Mouse (Mus musculus) heart, embryonic 15.5 days (tissue): ENCODE measurements at regions not wholly inside any gene's neighbourhood (a gene's known extent, or its start where the extent isn't known, plus 50 kb on each side); places are given as distances from the start of the nearest gene placed in this dataset.

Experiments used
- ATAC-seq: fragments of 200-750 bp; cut with Nextera tagmentation; replicated peaks from 2 replicates; pipeline ENCODE4 v1.8.0; 2017; ENCODE audit warnings: low read depth, moderate TSS enrichment; ENCODE audit not compliant: insufficient number of reproducible peaks, insufficient read depth, low FRiP score
- H3K27ac ChIP-seq: fragments of 300-500 bp; sonication (generic); 2 replicates; pipeline ENCODE4 v1.5.1; 2015; ENCODE audit warnings: mild to moderate bottlenecking, inconsistent platforms
- H3K27me3 ChIP-seq: fragments of 300-500 bp; sonication (generic); 2 replicates; pipeline ENCODE4 v1.6.1; 2015; ENCODE audit warnings: inconsistent platforms
- H3K36me3 ChIP-seq: fragments of 300-500 bp; sonication (generic); 2 replicates; pipeline ENCODE4 v1.6.1; 2015; ENCODE audit warnings: mild to moderate bottlenecking, inconsistent platforms
- H3K4me1 ChIP-seq: fragments of 300-500 bp; sonication (generic); replicated peaks from 2 replicates; pipeline ENCODE4 v1.6.1; 2015; ENCODE audit warnings: inconsistent platforms
- H3K4me2 ChIP-seq: fragments of 300-500 bp; sonication (generic); 2 replicates; pipeline ENCODE4 v1.6.1; 2015; ENCODE audit warnings: inconsistent platforms, mild to moderate bottlenecking, moderate library complexity
- H3K4me3 ChIP-seq: fragments of 300-500 bp; sonication (generic); 2 replicates; pipeline ENCODE4 v1.5.1; 2015; ENCODE audit warnings: mild to moderate bottlenecking, inconsistent platforms
- H3K9ac ChIP-seq: fragments of 300-500 bp; sonication (generic); 2 replicates; pipeline ENCODE4 v1.6.1; 2015; ENCODE audit warnings: mild to moderate bottlenecking, inconsistent platforms
- H3K9me3 ChIP-seq: fragments of 300-500 bp; sonication (generic); replicated peaks from 2 replicates; pipeline ENCODE4 v1.6.1; 2016; ENCODE audit warnings: inconsistent platforms
- WGBS: fragments of 180-500 bp; shearing (Covaris S2); methylation state at CpG from one replicate; pipeline ENCODE4 v1.1.7; 2015; ENCODE audit warnings: mixed read lengths; 5-methylcytosine and 5-hydroxymethylcytosine counted together

GRCm38 (mm10) chr13:55985396-55985795 is 149.4 kb upstream of the Pitx1 start:
- no peak for ATAC-seq
- H3K27me3 ChIP-seq = peaks cover 43% of the 10 kb centered on the region
- H3K36me3 ChIP-seq = no peaks in the 10 kb centered on the region
- no peak overlapping the region for H3K4me3 ChIP-seq
- no peak overlapping the region for H3K9ac ChIP-seq
- WGBS = 26% methylated on average over 10 of the region's 10 CpGs
- no peaks in the 10 kb centered on the region for H3K9me3 ChIP-seq
- H3K4me2 ChIP-seq = no peak overlapping the region
- H3K4me1 ChIP-seq = 0 out of 2 replicates have a peak, but pooled peaks cover 4% of the 10 kb centered on the region
- H3K27ac ChIP-seq = 0 out of 2 replicates have a peak overlapping the region, but pooled peaks have one; percentile 16

GRCm38 (mm10) chr13:55984772-55985171 is 148.8 kb upstream of the Pitx1 start:
- ATAC-seq = no peak
- Histone ChIP-seq H3K4me1 (0 out of 2 replicates have a peak, but pooled peaks cover 4% of the 10 kb centered on the region), H3K4me3 (no peak overlapping the region), H3K9ac (no peak overlapping the region), H3K9me3 (no peaks in the 10 kb centered on the region), H3K27me3 (peaks cover 43% of the 10 kb centered on the region), H3K4me2 (no peak overlapping the region), H3K27ac (no peak overlapping the region), H3K36me3 (no peaks in the 10 kb centered on the region)
- WGBS = 61% methylated on average over 6 of the region's 6 CpGs

DNA sequence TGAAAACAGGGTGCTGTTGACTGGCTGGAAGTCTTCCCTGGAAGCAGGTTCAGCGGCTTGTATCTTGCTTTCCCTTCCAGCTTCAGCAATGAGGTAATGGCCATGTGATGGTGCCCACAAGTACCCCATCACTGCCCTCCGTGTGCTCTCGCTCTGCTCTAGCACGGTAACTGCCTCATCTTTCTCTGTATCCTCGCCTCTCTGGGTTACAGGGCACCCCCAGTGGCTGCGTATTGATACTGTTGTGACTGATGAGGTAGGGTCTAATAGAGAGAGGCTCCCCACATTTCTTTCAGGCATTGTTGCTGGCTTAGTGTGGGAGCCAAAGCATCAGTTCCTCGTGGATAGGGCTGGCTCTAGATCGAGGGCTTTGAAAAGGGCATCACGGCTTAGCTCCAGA is 147.9 kb upstream of the Pitx1 start:
- 50% methylated on average over 9 of the region's 9 CpGs for WGBS
- no peak overlapping the region for H3K9ac ChIP-seq
- ATAC-seq = no peak
- no peak overlapping the region for H3K4me2 ChIP-seq
- no peak overlapping the region for H3K27ac ChIP-seq
- no peaks in the 10 kb centered on the region for H3K9me3 ChIP-seq
- H3K27me3 ChIP-seq = peaks cover 43% of the 10 kb centered on the region
- 0 out of 2 replicates have a peak, but pooled peaks cover 4% of the 10 kb centered on the region for H3K4me1 ChIP-seq
- no peak overlapping the region for H3K4me3 ChIP-seq
- no peaks in the 10 kb centered on the region for H3K36me3 ChIP-seq

GRCm38 (mm10) chr13:55981041-55981440 is 145.0 kb upstream of the Pitx1 start:
- H3K36me3 ChIP-seq = no peaks in the 10 kb centered on the region
- H3K27me3 ChIP-seq = peaks cover 34% of the 10 kb centered on the region
- peaks cover 18% of the 10 kb centered on the region for H3K4me1 ChIP-seq
- H3K4me3 ChIP-seq = no peak overlapping the region
- no peak overlapping the region for H3K27ac ChIP-seq
- ATAC-seq = no peak
- no peak overlapping the region for H3K4me2 ChIP-seq
- no peak overlapping the region for H3K9ac ChIP-seq
- WGBS = 59% methylated on average over 6 of the region's 6 CpGs
- no peaks in the 10 kb centered on the region for H3K9me3 ChIP-seq

GRCm38 (mm10) chr13:55977902-55978301 is 141.9 kb upstream of the Pitx1 start:
- 48% methylated on average over 3 of the region's 3 CpGs for WGBS
- Histone ChIP-seq H3K4me2 (no peak overlapping the region), H3K36me3 (no peaks in the 10 kb centered on the region), H3K27ac (no peak overlapping the region), H3K27me3 (peaks cover 13% of the 10 kb centered on the region), H3K4me3 (no peak overlapping the region), H3K9me3 (no peaks in the 10 kb centered on the region), H3K9ac (no peak overlapping the region), H3K4me1 (peaks cover 14% of the 10 kb centered on the region)
- no peak for ATAC-seq

GRCm38 (mm10) chr13:55976911-55977381 is 141.0 kb upstream of the Pitx1 start:
- Histone ChIP-seq H3K27me3 (peaks cover 3% of the 10 kb centered on the region; the same call in 1 of the 2 replicates), H3K9me3 (no peaks in the 10 kb centered on the region), H3K27ac (peak overlapping the region; percentile 14), H3K9ac (no peak overlapping the region), H3K4me1 (peaks cover 14% of the 10 kb centered on the region), H3K36me3 (no peaks in the 10 kb centered on the region), H3K4me3 (no peak overlapping the region), H3K4me2 (peak overlapping the region; percentile 37)
- ATAC-seq = peak; percentile 47; the same call in 1 of the 2 replicates
- 21% methylated on average over 10 of the region's 10 CpGs for WGBS

GRCm38 (mm10) chr13:55974105-55974504 is 138.1 kb upstream of the Pitx1 start:
- ATAC-seq = no peak
- Histone ChIP-seq H3K9me3 (no peaks in the 10 kb centered on the region), H3K27ac (no peak overlapping the region), H3K4me1 (peaks cover 14% of the 10 kb centered on the region), H3K4me2 (no peak overlapping the region), H3K27me3 (no peaks in the 10 kb centered on the region), H3K4me3 (no peak overlapping the region), H3K9ac (no peak overlapping the region), H3K36me3 (no peaks in the 10 kb centered on the region)
- 57% methylated on average over 5 of the region's 5 CpGs for WGBS

GRCm38 (mm10) chr13:55970687-55971086 is 134.7 kb upstream of the Pitx1 start:
- H3K9ac ChIP-seq = no peak overlapping the region
- no peak for ATAC-seq
- no peaks in the 10 kb centered on the region for H3K9me3 ChIP-seq
- no peak overlapping the region for H3K4me2 ChIP-seq
- peaks cover 3% of the 10 kb centered on the region for H3K27me3 ChIP-seq
- H3K36me3 ChIP-seq = no peaks in the 10 kb centered on the region
- no peak overlapping the region for H3K27ac ChIP-seq
- H3K4me1 ChIP-seq = peaks cover 5% of the 10 kb centered on the region
- WGBS = 80% methylated on average over 6 of the region's 6 CpGs
- H3K4me3 ChIP-seq = no peak overlapping the region

GRCm38 (mm10) chr13:55969473-55969872 is 133.5 kb upstream of the Pitx1 start:
- H3K4me3 ChIP-seq = no peak overlapping the region
- peaks cover 9% of the 10 kb centered on the region for H3K27me3 ChIP-seq
- ATAC-seq = no peak
- no peak overlapping the region for H3K9ac ChIP-seq
- no peaks in the 10 kb centered on the region for H3K9me3 ChIP-seq
- no peak overlapping the region for H3K27ac ChIP-seq
- H3K36me3 ChIP-seq = no peaks in the 10 kb centered on the region
- peaks cover 5% of the 10 kb centered on the region for H3K4me1 ChIP-seq
- no peak overlapping the region for H3K4me2 ChIP-seq
- WGBS = 84% methylated on average over 4 of the region's 4 CpGs

- H3K36me3 ChIP-seq = no peaks in the 10 kb centered on the region
- no peak for ATAC-seq
- H3K4me1 ChIP-seq = peaks cover 9% of the 10 kb centered on the region
- H3K4me2 ChIP-seq = no peak overlapping the region
- no peak overlapping the region for H3K27ac ChIP-seq
- no peaks in the 10 kb centered on the region for H3K9me3 ChIP-seq
- no peak overlapping the region for H3K9ac ChIP-seq
- 80% methylated on average over 6 of the region's 6 CpGs for WGBS
- no peak overlapping the region for H3K4me3 ChIP-seq
- H3K27me3 ChIP-seq = peaks cover 31% of the 10 kb centered on the region
Measured at GRCm38 (mm10) chr13:55967151-55967550, 131.2 kb upstream of the Pitx1 start.

DNA sequence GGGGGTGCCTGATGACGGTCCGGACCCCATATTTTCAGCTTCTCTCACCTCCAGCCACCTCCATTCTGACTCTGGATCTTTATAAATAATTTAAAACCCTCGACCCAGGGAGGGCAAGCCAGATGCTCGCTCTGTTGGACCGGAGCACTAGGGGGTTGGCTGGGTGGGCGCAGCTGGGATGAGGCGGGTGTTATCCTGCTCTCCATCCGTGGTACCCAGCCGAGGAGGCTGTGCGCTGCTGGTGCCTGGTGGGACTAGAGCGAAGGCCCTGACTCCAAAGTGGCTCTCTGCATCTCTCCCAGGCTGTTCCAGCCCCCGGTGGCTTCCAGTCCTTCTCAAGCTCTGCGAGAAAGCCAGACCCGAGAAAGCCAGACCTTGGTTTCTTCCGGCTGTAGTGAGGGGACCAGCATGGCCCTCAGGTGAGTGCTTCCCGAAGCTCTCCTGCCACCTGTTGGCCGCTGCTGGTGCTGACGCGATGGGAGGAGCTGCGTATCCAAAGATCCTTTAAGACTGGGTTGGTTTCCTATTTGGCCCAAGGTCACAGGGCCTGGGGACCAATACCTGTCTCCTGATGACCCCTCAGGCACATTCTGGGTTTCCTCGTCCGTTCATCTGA is 127.1 kb upstream of the Pitx1 start:
- no peaks in the 10 kb centered on the region for H3K36me3 ChIP-seq
- peak overlapping the region; percentile 27; the same call in 1 of the 2 replicates for H3K4me3 ChIP-seq
- H3K27ac ChIP-seq = no peak overlapping the region
- H3K4me1 ChIP-seq = peaks cover 9% of the 10 kb centered on the region
- H3K4me2 ChIP-seq = peak overlapping the region; percentile 52
- no peak overlapping the region for H3K9ac ChIP-seq
- peaks cover 45% of the 10 kb centered on the region for H3K27me3 ChIP-seq
- H3K9me3 ChIP-seq = no peaks in the 10 kb centered on the region
- WGBS = 15% methylated on average over 22 of the region's 22 CpGs
- no peak for ATAC-seq

DNA sequence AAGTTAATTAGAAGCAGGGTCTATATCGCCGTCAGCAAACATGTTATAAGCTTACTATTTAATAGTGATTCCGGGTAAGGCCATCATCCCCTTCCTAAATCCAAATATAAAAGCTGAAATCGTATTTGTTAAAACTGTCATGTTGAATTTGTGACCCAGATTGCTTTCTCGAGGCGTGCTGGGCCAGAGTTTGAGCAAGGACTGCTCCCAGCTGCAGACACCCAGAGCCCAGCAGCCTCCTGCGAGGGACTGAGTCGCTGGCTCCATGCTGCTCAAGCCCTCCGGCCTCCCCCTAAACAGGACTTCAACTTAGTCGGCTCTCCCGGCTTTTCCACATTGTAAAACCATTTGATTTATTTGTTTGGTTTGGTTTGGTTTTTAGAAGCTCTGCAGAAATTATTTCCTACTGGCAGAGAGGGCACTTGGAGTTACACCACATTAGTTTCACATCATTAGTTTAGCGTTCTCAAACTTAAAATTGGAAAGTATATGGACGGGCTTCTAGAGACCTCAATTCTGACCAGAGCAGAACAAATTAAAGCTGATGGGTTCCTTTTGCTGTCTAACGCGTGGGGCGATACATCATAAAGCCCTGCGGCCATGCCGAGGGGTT is 126.4 kb upstream of the Pitx1 start:
- no peak for ATAC-seq
- 41% methylated on average over 18 of the region's 18 CpGs for WGBS
- no peak overlapping the region for H3K4me3 ChIP-seq
- peaks cover 9% of the 10 kb centered on the region for H3K4me1 ChIP-seq
- no peak overlapping the region; the same call in 1 of the 2 replicates for H3K4me2 ChIP-seq
- peaks cover 51% of the 10 kb centered on the region for H3K27me3 ChIP-seq
- H3K36me3 ChIP-seq = no peaks in the 10 kb centered on the region
- no peak overlapping the region for H3K9ac ChIP-seq
- H3K9me3 ChIP-seq = no peaks in the 10 kb centered on the region
- no peak overlapping the region for H3K27ac ChIP-seq
